Mouse (Mus musculus): Measurements from ENCODE around the gene Rap2b.

Gene Rap2b

DNA sequence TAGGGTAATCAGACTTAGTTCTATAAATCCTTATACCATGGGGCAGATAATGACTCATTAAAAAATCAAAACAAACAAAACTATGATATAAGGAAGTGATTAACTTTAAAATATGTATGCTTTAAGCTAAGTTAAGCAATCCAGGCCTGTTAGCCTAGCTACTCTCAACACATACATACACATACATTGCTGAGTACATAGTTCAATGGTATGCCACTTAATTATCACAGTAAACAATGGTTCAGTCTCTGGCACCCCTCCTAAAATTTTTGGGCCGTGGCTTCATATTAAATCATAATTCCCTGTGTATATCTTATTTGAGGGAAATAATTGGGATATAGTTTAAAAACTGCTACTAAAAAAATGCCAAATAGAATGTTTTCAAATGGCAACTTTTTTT is at the start of gene Rap2b:
Gene Rap2b, plus strand, starts transcription at position 301 of the 400 bp plus-strand sequence.
- DNase-seq (ENCODE audit: low spot score): no peak

DNA sequence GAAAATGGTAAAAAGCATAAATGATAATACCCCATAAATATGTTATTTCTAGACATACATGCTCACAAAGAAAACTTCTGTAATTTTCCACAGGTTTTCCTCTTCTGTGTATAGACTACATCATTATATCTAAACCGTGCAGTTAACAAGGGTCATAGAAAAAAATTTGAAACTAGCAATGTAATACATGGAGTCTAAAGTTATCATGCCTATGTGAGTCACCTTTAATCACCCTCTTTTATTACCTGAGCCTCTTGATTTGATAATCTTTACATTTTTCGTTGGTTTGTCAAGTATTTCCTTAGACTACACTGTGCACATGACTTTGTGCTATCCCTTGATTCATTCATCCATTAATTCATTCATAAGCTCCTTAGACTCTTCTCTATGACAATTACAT is 46.4 kb upstream of the Rap2b start:
- no peak for DNase-seq (ENCODE audit: low spot score)

DNA sequence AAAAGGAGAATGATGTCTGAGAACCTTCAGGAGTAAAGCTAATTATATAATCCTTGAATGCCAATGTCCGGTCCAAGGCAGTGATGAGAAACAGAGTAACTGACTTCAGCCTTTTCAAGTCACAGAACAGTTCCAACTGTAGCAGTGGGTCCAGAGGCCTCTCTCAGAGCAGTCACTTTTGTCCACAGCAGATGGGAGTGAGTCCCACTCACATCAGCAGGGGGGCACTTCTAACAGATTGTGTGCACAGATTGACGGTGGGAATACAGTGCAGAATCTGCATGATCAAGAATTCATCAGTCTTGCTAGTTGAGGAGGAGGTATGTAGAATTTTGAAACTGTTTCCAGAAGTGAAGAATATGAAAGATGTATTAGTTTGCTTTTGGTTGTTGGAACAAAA is 41.4 kb upstream of the Rap2b start:
- DNase-seq (ENCODE audit: low spot score): no peak

DNA sequence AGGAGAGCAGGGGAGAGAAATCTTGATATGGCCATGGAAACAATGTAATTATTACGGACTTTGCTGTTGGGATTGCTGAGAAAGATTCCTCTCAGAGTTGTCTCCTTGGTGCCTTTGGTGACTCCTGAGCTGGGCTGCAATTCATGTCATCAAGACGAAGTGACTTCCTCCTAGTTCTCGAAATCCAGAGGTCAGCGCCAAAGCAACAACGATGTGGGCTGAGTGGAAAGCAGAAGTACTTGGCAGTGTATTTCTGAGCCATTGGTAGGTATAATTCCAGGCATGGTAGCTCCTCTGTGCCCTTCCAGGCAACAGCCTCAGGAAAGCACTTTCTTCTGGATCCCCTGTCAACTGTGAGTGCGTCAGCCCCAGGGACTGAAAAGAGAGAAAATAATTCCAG is 39.8 kb upstream of the Rap2b start:
- no peak for DNase-seq (ENCODE audit: low spot score)

DNA sequence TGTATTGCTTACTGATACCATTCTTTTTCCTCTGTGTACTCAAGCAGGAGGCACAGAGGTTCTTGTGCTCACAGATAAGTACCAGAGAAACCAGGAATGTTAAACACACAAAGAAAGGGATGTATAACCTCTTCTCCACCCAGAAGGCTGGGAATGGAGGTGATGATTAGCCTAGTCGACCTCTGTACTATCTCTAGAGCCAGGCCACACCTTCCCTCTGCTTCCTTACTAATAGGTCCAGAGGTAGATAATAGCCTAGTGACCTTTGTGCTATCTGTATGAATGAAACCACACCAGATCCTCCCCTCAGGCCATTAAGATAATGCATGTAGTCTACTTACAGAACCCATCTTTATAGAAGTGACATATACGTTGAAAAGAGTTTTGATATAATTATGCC is 25.2 kb upstream of the Rap2b start:
- no peak for DNase-seq (ENCODE audit: low spot score)

DNA sequence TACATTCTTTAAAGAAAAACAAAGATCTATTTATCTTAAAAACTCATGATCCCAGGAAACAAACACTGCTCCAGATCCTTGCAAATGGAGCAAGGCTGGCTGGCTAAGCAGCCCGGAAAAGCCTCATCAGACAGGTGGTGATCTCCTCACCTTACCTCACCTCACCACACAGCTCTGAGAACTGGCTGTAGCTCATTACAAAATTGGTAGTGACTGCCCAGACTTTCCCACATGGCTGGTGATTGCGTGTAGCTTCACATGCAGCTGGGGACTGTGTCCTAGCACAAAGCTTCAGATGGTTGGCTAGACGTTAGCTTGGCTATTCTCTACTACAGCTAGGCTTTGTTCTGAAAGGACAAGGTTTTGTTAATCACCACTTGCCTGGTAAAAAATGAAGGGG is 24.2 kb upstream of the Rap2b start:
- DNase-seq (ENCODE audit: low spot score): no peak

DNA sequence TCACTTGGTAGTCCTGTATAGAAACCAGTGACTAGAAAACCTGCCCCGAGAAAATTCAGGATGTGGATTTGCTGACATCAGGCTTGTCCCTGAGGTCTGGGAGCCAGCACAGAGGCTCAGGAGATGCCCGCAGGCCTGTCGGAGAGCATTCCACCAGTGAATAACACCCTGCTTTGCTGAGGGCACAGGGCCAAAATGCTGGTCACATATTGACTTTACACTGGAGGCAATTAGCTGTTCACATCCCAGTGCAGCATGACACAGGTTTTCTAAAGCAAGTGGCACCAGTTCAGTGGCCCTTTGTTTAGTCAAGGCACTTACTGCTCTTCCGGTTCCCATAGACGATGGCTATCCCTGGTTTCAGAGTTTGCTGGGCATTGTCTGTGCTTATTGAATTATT is 21.1 kb upstream of the Rap2b start:
- DNase-seq (ENCODE audit: low spot score): no peak

DNA sequence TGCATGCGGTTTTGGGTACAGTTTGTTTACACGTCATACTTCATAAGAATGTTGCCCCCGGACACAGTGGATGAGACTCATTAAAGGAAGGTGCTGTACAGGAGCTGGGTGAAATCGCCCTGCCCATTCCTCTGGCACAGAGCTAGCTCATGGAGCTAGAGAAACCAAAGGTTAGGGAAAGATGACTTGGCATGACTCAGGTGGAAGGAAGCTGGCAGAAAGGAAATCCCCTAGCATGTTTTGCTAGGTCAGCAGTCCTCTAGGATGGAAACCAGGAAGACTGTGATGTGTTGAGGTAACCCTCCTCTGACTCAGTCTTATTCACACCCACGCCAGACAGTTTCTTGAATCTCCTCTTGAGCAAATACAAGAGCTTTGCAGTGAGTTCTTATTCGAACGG is 17.4 kb upstream of the Rap2b start:
- DNase-seq (ENCODE audit: low spot score): no peak

DNA sequence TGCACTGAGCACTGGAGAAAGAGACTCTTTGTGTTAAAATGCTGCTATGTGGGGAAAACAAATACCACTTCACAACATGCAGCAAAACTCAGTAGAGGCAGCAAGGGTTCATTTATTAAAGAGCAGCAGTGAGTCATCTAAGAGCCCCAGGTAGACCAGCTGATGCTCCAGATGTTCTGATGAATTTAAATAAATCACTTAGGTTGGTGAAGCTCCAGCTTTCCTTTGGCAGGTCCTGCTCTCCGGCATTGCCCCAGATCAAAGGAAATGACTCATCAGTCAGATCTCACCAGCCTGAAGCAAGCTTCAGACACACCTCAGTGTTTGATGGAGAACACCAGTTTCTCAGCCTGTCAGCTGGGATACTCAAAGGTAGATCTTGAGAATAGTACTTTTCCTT is 15.8 kb upstream of the Rap2b start:
- no peak for DNase-seq (ENCODE audit: low spot score)

DNA sequence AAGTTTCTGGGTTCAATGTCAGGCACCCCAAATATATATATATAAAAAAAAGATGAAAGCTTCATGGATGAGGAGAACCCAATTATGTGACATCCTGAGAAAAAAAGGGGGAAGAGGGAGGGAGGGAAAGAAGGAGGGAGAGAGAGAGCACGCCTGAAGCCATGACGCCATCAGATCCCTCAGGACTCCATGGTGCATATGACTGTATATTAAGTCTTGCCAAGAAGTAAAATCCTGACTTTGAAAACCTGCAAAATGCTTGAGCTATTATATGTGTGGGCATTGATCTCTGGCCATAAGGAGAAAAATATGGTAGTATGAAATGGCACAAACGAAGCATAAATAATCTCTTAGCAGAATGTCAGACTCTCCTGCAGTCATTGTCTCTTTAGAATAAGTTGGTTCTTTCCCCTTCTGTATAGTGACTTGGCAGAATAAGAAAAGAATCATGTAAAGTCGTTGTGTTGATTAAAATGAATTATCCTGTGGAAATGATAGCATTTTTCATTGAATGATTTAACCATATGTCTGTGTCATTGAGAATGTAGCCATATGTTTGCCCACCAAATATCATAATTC is 13.3 kb upstream of the Rap2b start:
- no peak for DNase-seq (ENCODE audit: low spot score)

DNA sequence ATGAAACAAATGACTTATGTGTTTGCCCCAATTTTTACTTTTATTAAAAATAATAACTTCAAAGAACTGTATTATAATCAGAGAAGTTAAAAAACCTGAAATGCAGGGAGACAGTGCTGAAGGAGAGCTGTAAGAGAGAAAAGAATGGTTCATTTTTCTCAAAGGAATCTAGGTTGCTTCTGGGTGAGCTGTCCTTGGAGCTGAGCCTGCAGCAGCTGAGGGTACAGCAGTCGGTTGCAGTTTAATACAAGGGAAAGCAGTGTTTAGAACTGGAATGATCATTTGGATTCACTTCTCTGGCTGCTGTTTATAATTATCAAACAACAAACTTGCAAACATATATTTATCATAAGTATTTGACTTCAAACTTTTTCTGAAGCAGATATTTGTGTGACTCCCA is 12.0 kb upstream of the Rap2b start:
- DNase-seq (ENCODE audit: low spot score): no peak

DNA sequence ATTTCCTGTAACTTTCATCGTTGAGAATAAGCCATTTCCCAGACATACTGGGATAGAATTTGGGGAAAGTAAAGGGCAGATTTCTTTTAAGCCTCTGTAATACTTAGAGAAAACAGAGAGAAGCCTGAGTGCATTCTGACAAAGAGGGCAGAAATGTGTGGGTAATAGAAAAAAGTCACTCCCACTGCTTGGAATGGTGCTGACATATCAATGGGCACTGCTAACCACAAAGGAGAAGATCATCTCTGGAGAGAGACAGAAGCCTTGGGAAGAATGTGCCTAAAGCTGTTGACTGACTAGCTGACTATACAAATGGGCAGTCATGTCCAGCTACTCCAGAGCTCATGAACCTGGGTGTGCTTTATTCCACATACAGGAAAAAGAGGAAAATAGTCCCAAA is 6.0 kb upstream of the Rap2b start:
- no peak for DNase-seq (ENCODE audit: low spot score)

DNA sequence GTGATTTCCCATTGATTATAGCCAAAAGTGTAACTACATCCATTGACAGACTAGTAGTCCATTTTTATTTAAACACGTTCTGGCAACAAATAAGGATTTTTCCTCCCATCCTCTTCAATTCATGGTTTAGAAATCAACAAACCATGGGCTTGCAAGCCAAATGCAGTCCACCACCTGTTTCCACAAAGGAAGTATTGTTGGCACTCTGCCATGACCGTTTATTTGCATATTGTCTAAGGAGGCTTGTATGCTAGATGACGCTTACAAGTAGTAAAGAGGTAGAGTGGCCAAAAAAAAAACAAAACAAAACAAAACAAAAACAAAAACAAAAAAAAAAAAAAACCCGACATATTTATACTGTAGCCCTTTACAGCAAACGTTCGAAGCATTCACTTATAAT is 3.3 kb upstream of the Rap2b start:
- no peak for DNase-seq (ENCODE audit: low spot score)

DNA sequence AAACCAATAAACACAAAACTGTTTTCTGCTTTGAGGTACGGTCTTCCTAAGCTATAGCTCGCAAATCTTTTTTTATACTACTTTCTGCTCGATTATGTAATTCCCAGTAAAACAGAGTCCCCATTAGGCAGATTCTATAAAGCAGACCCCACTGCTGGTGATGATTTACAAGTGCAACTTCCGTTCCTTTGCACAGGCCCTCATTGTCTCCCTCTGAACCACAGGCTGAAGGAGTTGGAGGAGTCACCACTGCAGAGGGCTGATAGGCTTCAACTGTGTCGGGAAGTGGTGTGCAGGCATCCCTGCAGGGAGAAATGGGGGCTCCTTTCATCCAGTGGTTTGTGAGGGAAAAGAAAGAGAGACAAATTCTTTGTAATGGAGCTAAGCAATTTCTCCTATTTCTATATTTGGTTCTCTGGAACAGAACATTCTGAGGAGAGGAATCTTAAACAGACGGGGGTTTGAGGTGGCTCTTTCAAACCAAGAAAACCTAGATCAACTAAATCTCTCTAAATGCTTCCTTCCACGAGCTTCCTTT is 2.6 kb upstream of the Rap2b start:
- no peak for DNase-seq (ENCODE audit: low spot score)

DNA sequence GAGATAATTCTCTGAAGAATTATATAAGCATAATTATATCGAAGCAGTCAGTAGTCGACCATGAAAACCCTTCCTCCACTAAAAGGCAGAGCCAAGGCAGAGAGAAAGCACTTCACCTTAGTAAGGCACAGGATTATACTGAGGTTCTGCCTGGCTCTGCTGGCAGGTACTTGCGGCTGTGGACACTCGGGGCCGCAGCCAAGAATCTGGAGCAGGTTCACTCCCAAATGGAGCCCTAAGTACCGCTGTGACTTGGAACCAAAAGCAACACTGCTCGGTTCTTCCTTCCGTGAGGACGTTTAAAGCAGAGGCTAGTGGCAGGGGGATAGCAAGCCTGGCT is 1.4 kb downstream of the Rap2b start:
- no peak for DNase-seq (ENCODE audit: low spot score)

DNA sequence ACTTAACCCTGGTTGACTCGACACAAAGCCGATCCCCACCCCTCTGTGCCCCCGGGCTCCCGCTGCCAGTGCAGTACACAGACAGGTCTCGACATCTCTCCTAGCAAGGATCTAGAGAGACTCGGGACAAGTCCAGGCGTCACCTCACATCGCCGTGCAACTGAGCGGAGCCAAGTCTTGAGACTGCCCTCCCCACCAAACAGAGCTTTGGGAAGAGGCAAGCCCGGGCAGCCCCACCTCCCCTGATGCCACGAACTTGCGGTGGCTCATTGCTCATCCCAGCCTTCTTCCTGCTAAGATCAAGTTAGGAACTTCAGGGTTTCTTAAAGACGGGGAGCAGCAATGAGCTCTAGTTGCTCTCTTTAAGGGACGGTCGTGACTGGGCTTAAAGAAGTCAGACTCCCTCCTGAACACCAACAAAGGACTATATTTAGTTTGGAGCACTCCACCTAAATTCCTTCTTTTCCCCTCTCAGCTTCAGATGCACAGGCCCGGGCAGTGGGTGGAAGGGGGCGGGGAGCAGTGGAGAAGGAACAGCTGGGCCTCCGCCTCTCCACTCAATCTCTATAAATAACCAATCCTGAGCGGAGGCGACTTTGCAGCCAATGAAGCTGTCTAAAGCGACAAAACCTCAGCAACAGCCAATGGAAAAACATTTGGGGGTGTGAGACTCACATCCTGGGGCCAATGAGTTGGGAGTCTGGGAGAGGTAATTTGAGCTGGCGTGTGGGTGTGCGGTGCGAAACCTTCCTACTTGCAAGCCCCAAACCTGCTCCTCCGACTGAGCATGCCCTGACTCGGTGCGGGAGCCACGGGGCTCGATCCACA is 1.9 kb downstream of the Rap2b start:
- peak; percentile 92 for DNase-seq (ENCODE audit: low spot score)

DNA sequence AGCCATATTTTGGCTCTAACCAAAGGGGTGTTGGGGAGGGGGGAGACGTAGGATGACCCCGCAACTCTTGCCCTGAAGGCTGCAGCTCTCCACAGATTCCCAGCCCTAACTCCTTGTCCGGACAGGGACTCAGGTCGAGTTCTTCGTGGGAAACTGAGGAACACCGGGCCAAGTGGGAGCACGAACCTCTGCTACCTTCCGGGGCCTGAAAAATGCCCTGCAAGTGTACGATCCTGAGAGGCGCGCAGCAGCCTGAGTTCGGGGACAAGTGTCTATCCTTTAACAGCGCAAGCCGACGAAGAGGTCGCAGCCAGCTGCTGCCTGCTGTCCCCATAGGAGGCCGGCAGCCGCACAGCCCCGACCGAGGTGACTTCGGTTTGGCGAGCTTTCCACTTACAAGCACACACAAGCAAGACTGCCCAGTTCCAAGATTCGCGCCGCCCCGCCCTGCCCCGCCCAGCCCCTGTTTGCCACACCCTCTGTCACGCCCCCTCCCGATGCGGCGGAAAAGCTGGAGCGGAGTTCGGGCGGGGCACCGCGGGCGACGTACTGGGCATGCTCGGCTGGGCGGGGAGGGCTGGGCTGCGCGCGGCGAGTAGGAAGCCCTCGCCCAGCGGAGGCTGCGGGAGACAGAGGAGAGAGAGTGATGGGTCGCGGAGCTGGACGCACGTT is 2.7 kb downstream of the Rap2b start:
- peak; percentile 97 for DNase-seq (ENCODE audit: low spot score)

DNA sequence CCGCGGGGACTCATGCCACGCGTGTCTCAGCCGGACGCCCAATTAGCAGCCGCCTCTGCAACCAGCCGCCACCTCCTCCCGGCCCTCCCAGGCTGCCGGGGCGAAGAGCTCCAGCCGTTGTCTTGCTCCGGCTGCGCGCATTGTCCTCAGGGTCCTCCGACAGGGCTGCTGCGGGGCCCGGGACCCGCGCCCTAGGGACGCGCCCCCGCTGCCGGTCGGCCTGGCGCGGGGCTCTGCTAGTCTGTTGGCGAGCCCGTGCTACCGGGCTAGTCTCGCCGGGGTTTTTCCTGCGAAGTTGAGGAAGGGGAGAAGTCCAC is 3.2 kb downstream of the Rap2b start:
- no peak for DNase-seq (ENCODE audit: low spot score)

DNA sequence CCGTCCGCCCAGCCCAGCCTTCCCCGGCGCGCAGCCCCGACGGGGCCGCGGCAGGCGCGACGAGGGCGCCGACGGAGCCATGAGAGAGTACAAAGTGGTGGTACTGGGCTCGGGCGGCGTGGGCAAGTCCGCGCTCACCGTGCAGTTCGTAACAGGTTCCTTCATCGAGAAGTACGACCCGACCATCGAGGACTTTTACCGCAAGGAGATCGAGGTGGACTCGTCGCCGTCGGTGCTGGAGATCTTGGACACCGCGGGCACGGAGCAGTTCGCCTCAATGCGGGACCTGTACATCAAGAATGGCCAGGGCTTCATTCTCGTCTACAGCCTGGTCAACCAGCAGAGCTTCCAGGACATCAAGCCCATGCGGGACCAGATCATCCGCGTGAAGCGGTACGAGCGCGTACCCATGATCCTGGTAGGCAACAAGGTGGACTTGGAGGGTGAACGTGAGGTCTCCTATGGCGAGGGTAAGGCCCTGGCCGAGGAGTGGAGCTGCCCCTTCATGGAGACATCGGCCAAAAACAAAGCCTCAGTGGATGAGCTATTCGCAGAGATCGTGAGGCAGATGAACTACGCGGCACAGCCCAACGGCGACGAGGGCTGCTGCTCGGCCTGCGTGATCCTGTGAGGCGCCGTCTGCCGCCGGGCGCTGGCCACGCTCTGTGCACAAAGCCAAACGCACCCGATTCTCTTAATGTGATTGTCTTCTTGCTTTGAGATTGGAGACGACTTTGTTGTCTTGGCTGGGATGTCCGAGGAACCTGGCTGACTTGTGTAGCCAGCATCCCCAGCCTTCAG is 3.7 kb downstream of the Rap2b start:
- DNase-seq (ENCODE audit: low spot score): peak; percentile 66

DNA sequence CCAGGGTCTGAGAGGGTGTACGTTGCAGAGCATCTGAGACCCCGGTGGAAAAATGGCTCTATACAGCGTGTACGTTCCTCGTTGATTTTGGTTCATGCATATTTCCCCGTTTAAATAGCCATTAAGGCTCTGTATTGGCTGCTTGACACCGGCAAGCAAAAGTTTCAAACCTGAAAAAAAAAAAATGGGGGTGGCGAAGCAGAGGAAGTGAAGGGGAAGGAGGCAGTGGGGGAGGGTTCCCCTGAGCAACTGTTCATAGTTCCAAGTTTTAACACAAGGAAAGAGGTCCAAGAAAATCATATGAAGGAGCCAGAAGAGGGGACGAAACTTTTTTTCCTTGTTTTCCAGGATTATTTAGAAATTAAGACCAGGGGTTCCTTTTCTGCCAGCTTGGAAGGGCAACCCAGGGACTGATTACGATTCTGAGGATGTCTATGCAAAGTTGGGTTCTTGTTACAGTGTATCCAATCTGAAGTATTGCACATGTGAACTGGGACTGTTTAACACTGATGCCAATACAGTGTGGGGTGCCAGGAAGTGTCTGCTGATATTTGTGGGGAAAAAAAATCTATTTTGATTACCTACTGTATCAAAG is 4.4 kb downstream of the Rap2b start, which contains the start of gene B430305J03Rik:
Gene B430305J03Rik, minus strand, starts transcription at position 173 of the 595 bp plus-strand sequence.
- DNase-seq (ENCODE audit: low spot score): no peak

DNA sequence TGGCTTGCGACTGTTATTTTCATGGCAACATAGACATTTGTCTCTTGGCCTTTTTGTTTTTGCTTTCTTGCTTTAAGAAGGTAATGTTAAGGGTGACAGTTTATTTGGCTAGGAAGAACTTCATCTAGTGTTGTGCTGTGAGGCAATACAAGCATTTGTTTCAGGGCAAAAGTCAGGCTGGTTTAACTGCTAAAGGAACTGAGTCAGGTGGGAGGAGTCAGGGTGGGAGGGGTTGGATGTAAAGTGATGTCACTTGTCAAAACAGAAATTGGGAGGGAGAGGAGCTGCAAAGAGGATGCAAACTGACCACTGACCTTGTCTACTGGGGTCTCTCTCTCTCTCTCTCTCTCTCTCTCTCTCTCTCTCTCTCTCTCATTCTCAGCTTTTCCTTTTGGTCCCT is 7.0 kb downstream of the Rap2b start:
- DNase-seq (ENCODE audit: low spot score): no peak

DNA sequence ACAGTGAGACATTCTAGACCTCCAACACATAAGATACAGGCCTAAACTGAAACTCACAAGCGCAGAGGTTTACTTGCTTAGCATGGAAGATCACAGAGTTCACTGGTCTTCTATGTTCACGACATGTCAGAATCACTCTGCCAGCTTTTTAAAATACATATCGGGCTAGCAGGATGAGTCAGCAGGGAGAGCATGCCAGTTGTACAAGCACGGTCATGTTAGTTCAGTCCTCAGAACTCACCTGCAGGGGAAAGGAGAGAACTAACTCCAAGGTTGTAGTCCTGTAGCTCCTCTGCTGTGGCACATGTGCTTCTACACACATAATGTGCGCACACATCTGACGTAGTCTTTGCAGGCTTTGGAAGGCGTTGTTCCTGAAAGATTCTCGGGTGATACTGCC is 14.6 kb downstream of the Rap2b start:
- DNase-seq (ENCODE audit: low spot score): no peak
